Mouse (Mus musculus) liver, embryonic 15.5 days (tissue): ENCODE measurements around the gene Lrrc1. TPM values are rescaled to one million over a fixed set of nuclear protein-coding genes. Genes with fewer than 3 reads are reported as not detected.

Experiments used
- ATAC-seq: fragments of 200-750 bp; cut with Nextera tagmentation; 2 replicates; pipeline ENCODE4 v1.8.0; 2017; ENCODE audit warnings: moderate number of reproducible peaks, mild to moderate bottlenecking, moderate library complexity; ENCODE audit not compliant: insufficient read depth
- H3K27ac ChIP-seq: fragments of 300-500 bp; sonication (generic); replicated peaks from 2 replicates; pipeline ENCODE4 v1.5.1; 2015; ENCODE audit warnings: mild to moderate bottlenecking, inconsistent platforms
- H3K27me3 ChIP-seq: fragments of 300-500 bp; sonication (generic); 2 replicates; pipeline ENCODE4 v1.6.1; 2015; ENCODE audit warnings: mild to moderate bottlenecking, inconsistent platforms
- H3K36me3 ChIP-seq: fragments of 300-500 bp; sonication (generic); replicated peaks from 2 replicates; pipeline ENCODE4 v1.6.1; 2015; ENCODE audit warnings: moderate library complexity, mild to moderate bottlenecking, inconsistent platforms
- H3K4me1 ChIP-seq: fragments of 300-500 bp; sonication (generic); replicated peaks from 2 replicates; pipeline ENCODE4 v1.6.1; 2015; ENCODE audit warnings: inconsistent platforms
- H3K4me2 ChIP-seq: fragments of 300-500 bp; sonication (generic); 2 replicates; pipeline ENCODE4 v1.6.1; 2015; ENCODE audit warnings: moderate library complexity, mild to moderate bottlenecking, inconsistent platforms
- H3K4me3 ChIP-seq: fragments of 300-500 bp; sonication (generic); replicated peaks from 2 replicates; pipeline ENCODE4 v1.5.1; 2015; ENCODE audit warnings: mild to moderate bottlenecking, inconsistent platforms
- H3K9ac ChIP-seq: fragments of 300-500 bp; sonication (generic); 2 replicates; pipeline ENCODE4 v1.6.1; 2015; ENCODE audit warnings: moderate library complexity, mild to moderate bottlenecking, inconsistent platforms
- H3K9me3 ChIP-seq: fragments of 300-500 bp; sonication (generic); replicated peaks from 2 replicates; pipeline ENCODE4 v1.6.1; 2016; ENCODE audit warnings: inconsistent platforms
- WGBS: fragments of 180-500 bp; shearing (Covaris S2); methylation state at CpG from one replicate; pipeline ENCODE4 v1.1.7; 2015; ENCODE audit warnings: mixed read lengths; ENCODE audit not compliant: insufficient replicate concordance; 5-methylcytosine and 5-hydroxymethylcytosine counted together
- polyA plus RNA-seq: library from polyadenylated mRNA; unstranded; fragments of >200 nt; fragmentation: Nextera tagmentation; extraction: Ambion mirVana; gene quantifications from 2 replicates; pipeline ENCODE4 v1.2.1, GENCODE M21; 2015

The Lrrc1 gene
- polyA plus RNA-seq, 1 experiment from 2014 or later, result 2.9 TPM

DNA sequence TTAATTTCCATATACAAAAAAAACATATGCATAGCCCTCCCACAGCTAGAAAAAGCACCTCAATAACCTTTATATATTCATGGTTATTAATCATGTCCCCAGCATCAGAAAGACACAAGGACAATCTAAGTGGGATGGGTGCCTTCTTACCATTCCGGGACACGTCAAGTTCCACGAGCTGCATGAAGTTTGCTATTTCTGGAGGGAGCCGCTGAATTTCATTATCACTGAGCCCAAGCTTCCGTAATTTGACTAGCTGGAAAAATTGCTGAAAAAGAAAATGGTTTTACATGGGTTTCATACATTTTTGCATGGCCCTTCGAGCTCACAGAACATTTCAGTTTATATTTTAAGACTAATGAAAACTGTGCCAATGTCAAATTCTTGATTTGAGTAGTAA is 45.6 kb downstream of the Lrrc1 start:
- peaks cover 9% of the 10 kb centered on the region for H3K4me1 ChIP-seq
- no peak overlapping the region for H3K4me3 ChIP-seq
- no peaks in the 10 kb centered on the region for H3K9me3 ChIP-seq
- ATAC-seq, result no peak
- no peaks in the 10 kb centered on the region for H3K36me3 ChIP-seq
- no peak overlapping the region for H3K4me2 ChIP-seq
- WGBS, result 69% methylated on average over 6 of the region's 6 CpGs
- H3K27ac ChIP-seq, result no peak overlapping the region
- H3K9ac ChIP-seq, result no peak overlapping the region
- no peaks in the 10 kb centered on the region for H3K27me3 ChIP-seq

DNA sequence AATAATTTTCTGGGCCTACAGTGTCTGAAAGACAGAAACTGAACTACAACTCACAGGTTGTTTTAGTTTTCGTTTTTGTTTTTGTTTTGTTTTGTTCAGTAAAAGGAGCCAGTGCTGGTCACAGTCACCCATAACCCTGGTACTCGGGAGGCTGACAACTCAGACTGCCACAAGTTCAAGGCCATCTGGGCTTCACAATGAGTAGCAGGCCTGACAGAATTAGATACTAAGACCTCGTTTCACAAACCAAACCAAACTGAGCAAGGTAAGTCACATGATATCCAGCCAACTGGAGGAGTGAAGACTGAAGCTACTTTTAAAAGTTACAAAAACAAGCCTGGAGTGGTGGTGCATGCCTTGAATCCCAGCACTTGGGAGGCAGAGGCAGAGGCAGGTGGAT is 46.3 kb downstream of the Lrrc1 start:
- Histone ChIP-seq H3K4me2 (no peak overlapping the region), H3K36me3 (no peaks in the 10 kb centered on the region), H3K27me3 (no peaks in the 10 kb centered on the region), H3K4me1 (peaks cover 9% of the 10 kb centered on the region), H3K9me3 (no peaks in the 10 kb centered on the region), H3K9ac (no peak overlapping the region), H3K27ac (no peak overlapping the region), H3K4me3 (no peak overlapping the region)
- WGBS, result 30% methylated on average over 3 of the region's 3 CpGs
- ATAC-seq, result no peak

DNA sequence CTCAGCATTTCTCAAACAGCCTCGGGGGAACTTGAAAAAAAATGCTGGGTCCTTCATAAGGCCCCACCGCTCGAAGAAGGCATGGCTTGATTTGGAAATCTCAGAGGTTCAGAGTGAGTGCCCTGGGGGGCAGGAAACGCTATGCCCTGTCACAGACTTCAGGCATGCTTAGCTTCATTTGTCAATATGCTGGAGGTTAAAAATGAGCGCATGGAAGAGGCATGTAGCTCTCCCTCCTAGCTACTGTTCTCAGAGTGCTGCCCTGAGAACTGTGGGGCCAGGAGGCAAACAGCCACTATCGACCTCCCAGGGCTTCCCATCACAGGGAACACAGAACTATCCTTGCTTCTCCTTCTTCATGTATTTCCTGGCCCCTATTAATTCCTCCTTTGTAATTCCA is 47.5 kb downstream of the Lrrc1 start:
- ATAC-seq, result no peak

DNA sequence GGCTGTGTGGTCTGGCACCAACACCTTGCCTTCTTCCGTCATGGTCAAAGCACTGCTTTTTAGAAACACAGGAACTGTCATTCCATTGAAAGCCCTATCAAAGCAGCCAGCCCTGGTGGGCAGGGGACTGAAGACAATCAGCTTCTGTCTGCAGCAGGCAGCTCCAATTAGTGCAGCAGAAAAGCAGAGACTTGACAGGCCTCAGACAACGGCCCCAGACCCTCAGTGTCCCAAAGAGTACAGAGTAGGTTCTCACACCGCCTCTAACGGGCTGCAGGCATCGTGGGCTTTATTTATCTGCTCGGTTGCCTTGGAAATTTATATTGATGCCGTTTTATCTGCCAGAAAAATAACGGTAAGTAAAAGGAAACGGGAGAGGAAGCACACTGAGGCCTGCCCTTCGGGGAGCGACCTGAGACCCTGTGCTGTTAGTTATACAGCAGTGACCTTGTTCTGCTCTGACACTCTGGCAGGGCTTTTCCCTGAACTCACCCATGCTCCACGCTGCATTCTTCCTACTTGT is 48.1 kb downstream of the Lrrc1 start:
- Histone ChIP-seq H3K27me3 (no peaks in the 10 kb centered on the region), H3K4me3 (no peak overlapping the region), H3K36me3 (no peaks in the 10 kb centered on the region), H3K9ac (no peak overlapping the region), H3K9me3 (no peaks in the 10 kb centered on the region), H3K27ac (no peak overlapping the region), H3K4me1 (peaks cover 9% of the 10 kb centered on the region), H3K4me2 (no peak overlapping the region; the same call in 1 of the 2 replicates)
- no peak for ATAC-seq
- WGBS, result 14% methylated on average over 12 of the region's 12 CpGs

More for the DNA sequence above, 47.5 kb downstream of the Lrrc1 start:
- Histone ChIP-seq H3K4me3 (no peak overlapping the region), H3K4me1 (peaks cover 9% of the 10 kb centered on the region), H3K9ac (no peak overlapping the region), H3K4me2 (no peak overlapping the region), H3K9me3 (no peaks in the 10 kb centered on the region), H3K27ac (no peak overlapping the region), H3K27me3 (no peaks in the 10 kb centered on the region), H3K36me3 (no peaks in the 10 kb centered on the region)
- 36% methylated on average over 6 of the region's 6 CpGs for WGBS

DNA sequence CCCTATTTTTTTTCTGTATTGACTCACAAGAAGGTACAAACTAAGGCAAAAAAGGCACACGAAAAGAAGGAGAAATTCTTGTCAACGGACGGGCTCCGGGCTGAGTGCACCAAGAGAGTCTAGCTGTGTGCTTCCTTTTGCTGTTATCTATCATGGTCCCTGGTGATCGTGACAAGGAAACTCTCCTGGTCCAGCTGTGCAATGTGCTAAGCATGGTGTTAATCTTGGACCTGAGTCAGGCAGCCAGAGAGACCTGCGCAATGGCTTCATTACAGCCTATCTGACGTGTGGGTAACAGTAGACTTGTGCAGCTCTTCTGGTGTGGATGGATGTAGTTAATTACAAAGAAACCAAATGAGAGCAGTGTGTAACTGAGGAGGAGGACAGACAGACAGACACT is 50.4 kb downstream of the Lrrc1 start:
- no peaks in the 10 kb centered on the region for H3K9me3 ChIP-seq
- H3K36me3 ChIP-seq, result no peaks in the 10 kb centered on the region
- no peak overlapping the region for H3K27ac ChIP-seq
- H3K4me2 ChIP-seq, result no peak overlapping the region
- H3K4me3 ChIP-seq, result no peak overlapping the region
- WGBS, result 53% methylated on average over 7 of the region's 7 CpGs
- H3K4me1 ChIP-seq, result peaks cover 9% of the 10 kb centered on the region
- no peak overlapping the region for H3K9ac ChIP-seq
- no peak for ATAC-seq
- H3K27me3 ChIP-seq, result no peaks in the 10 kb centered on the region

DNA sequence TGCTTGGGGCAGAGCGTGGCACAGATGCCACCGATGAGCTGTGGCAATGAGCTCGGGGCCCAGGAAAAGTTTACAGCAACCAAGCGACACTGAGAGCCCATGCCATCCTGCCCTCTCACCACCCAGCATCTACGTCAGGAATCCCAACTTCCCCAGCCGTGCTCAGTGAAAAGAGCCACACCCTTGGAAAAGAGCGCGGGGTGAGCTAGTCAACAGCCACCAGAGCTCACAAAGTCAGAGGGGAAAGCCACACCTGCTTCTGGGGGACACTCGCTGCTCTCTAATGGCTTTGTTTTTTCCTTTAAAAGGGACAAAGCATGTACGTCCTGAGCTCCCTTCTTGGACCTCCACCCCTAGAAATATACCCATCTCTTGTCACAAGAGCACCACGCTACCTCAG is 56.1 kb downstream of the Lrrc1 start:
- H3K27ac ChIP-seq, result no peak overlapping the region
- H3K9ac ChIP-seq, result no peak overlapping the region
- H3K27me3 ChIP-seq, result no peaks in the 10 kb centered on the region
- H3K4me3 ChIP-seq, result no peak overlapping the region
- H3K4me1 ChIP-seq, result no peaks in the 10 kb centered on the region
- H3K36me3 ChIP-seq, result no peaks in the 10 kb centered on the region
- no peaks in the 10 kb centered on the region for H3K9me3 ChIP-seq
- no peak overlapping the region for H3K4me2 ChIP-seq
- WGBS, result 73% methylated on average over 11 of the region's 11 CpGs
- ATAC-seq, result no peak

DNA sequence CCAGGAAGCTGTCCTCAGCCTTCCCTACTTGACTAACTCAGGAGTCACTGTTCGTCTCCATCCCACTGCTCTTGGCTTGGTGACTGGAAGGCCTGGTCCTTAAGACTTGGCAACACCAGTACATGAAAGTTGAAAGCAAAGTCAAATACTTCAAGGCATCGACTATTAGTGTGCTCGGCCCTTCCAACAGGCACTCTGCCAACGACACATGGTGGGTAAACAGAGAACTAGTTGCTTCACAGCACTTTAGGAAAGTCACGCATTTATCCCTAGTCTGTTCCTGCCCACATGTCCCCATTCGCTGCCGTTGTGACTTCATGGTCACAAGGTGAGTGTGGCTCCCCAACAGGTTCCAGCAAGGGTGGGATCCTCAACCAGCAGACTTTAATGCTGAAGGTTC is 57.2 kb downstream of the Lrrc1 start:
- no peaks in the 10 kb centered on the region for H3K9me3 ChIP-seq
- H3K9ac ChIP-seq, result no peak overlapping the region
- ATAC-seq, result no peak
- H3K4me2 ChIP-seq, result no peak overlapping the region
- WGBS, result 75% methylated on average over 7 of the region's 7 CpGs
- no peaks in the 10 kb centered on the region for H3K27me3 ChIP-seq
- no peaks in the 10 kb centered on the region for H3K36me3 ChIP-seq
- H3K4me3 ChIP-seq, result no peak overlapping the region
- H3K4me1 ChIP-seq, result no peaks in the 10 kb centered on the region
- H3K27ac ChIP-seq, result no peak overlapping the region

DNA sequence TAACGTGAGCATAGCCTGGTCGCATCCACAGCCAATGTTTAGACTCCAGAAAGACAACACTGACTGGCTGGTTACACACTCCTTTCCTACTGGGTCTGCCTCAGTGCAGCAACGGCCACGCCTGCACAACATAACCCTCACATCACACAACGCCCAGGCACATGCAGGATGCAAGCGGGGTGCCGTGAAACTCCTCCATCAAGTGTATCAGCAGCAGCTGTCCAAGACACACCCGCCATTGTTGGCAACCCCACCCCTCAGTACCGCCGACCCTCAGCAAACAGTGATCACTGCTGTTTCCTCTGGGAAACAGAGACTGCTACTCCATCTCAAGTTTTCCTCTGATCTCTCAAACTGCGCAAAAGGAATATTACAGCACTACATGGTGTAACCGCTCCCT is 58.8 kb downstream of the Lrrc1 start:
- peaks cover 5% of the 10 kb centered on the region for H3K4me1 ChIP-seq
- no peak overlapping the region for H3K9ac ChIP-seq
- WGBS, result 68% methylated on average over 12 of the region's 12 CpGs
- no peaks in the 10 kb centered on the region for H3K27me3 ChIP-seq
- no peaks in the 10 kb centered on the region for H3K36me3 ChIP-seq
- no peaks in the 10 kb centered on the region for H3K9me3 ChIP-seq
- H3K4me3 ChIP-seq, result no peak overlapping the region
- ATAC-seq, result no peak
- no peak overlapping the region for H3K4me2 ChIP-seq
- H3K27ac ChIP-seq, result no peak overlapping the region

DNA sequence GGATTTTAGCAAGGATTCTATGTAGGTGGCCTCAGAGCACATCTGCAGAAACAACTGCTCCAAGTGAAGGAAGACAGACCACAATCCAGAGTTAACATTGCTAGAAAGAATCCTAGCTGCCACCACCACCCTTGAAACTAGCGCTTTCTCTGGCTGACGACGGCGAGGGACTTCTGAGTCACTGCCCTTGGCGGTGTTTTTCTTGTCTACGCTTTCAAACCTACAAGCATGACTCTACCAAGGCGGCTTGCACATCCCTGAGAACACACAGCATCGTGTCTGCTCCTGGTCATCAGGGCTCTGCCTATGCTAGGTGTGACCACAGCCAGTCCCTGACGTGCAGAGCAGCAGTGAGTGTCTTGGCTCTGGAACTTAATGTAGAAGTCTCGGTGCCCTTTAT is 59.9 kb downstream of the Lrrc1 start:
- H3K36me3 ChIP-seq, result no peaks in the 10 kb centered on the region
- 82% methylated on average over 10 of the region's 10 CpGs for WGBS

DNA sequence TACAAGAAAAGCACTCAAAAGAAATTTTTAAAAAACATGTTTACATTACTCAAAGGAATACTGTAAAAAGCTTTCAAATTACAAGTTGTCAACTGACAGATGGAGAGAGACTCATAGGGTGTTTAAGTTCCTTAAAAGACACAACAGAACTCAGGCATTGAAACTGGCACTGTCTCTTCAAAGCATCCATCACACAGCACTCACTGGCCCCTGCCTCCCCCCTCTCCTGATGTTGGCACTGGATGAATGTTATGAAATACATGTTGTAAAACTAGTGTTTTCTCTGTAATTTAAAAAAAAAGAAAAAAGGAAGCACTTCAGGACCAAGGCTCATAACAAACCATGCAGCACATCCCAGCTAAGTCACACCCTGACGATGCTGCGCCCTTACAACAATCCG is 61.1 kb downstream of the Lrrc1 start:
- 86% methylated on average over 3 of the region's 3 CpGs for WGBS
- H3K4me3 ChIP-seq, result no peak overlapping the region

More for the DNA sequence above, 59.9 kb downstream of the Lrrc1 start:
- ATAC-seq, result no peak
- Histone ChIP-seq H3K27ac (no peak overlapping the region), H3K4me2 (no peak overlapping the region), H3K9ac (no peak overlapping the region), H3K9me3 (no peaks in the 10 kb centered on the region), H3K27me3 (no peaks in the 10 kb centered on the region), H3K4me1 (peaks cover 12% of the 10 kb centered on the region), H3K4me3 (no peak overlapping the region)

DNA sequence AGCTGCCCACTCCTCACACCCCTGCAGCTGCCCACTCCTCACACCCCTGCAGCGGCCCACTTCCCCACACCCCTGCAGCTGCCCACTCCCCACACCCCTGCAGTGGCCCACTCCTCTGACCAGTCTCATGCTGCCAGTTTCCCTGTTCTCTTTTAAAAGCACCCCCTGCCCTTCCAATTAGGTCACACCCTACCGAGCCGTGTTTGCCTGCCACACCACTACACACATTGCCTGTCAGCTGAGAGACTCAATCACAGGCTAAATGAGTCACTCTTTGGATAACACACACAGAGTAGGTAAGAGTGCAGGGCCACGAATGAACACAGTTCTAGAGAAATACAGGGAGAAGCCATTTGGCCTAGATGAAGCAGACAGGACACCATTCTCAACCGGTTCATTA is 62.4 kb downstream of the Lrrc1 start:
- Histone ChIP-seq H3K4me3 (no peak overlapping the region), H3K36me3 (no peaks in the 10 kb centered on the region), H3K27ac (no peak overlapping the region), H3K4me2 (no peak overlapping the region), H3K4me1 (peaks cover 12% of the 10 kb centered on the region), H3K9me3 (no peaks in the 10 kb centered on the region), H3K27me3 (no peaks in the 10 kb centered on the region), H3K9ac (no peak overlapping the region)
- ATAC-seq, result no peak
- WGBS, result 61% methylated on average over 5 of the region's 5 CpGs

More for the DNA sequence above, 61.1 kb downstream of the Lrrc1 start:
- H3K36me3 ChIP-seq, result no peaks in the 10 kb centered on the region
- no peaks in the 10 kb centered on the region for H3K27me3 ChIP-seq
- H3K9me3 ChIP-seq, result no peaks in the 10 kb centered on the region
- H3K27ac ChIP-seq, result no peak overlapping the region
- H3K4me1 ChIP-seq, result peaks cover 12% of the 10 kb centered on the region
- H3K4me2 ChIP-seq, result no peak overlapping the region
- ATAC-seq, result no peak
- H3K9ac ChIP-seq, result no peak overlapping the region

DNA sequence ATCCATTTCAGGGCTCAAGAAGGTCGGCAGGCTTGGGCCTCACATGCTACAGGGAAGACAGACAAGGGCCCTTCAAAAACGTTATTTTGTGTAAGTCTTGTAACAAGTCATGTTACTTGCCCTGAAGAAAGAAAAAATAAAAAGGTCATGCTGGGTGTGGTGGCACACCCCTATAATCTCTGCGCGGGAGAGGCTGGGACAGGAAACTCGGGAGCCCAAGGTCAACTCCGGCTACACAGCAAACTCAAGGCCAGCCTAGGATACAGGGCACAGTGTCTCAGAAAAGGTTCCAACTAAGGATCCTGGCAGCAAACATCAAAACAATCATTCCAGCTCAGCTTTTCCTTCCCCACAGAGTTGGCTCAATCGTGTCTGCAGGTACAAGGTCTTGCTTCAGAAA is 63.3 kb downstream of the Lrrc1 start:
- WGBS, result 22% methylated on average over 7 of the region's 7 CpGs
- H3K9ac ChIP-seq, result no peak overlapping the region
- H3K9me3 ChIP-seq, result no peaks in the 10 kb centered on the region
- no peaks in the 10 kb centered on the region for H3K27me3 ChIP-seq
- H3K4me2 ChIP-seq, result no peak overlapping the region
- H3K4me1 ChIP-seq, result peaks cover 12% of the 10 kb centered on the region
- no peaks in the 10 kb centered on the region for H3K36me3 ChIP-seq
- H3K4me3 ChIP-seq, result no peak overlapping the region
- no peak for ATAC-seq
- H3K27ac ChIP-seq, result no peak overlapping the region
